Mouse (Mus musculus) ZHBTc4 (cell line): Measurements from ENCODE around the gene Dclk1.

Experiments used
- DNase-seq: peaks from one replicate; pipeline ENCODE4 v3.0.0-alpha.2; 2011; ENCODE audit warnings: low read depth, low spot score

Gene Dclk1

DNA sequence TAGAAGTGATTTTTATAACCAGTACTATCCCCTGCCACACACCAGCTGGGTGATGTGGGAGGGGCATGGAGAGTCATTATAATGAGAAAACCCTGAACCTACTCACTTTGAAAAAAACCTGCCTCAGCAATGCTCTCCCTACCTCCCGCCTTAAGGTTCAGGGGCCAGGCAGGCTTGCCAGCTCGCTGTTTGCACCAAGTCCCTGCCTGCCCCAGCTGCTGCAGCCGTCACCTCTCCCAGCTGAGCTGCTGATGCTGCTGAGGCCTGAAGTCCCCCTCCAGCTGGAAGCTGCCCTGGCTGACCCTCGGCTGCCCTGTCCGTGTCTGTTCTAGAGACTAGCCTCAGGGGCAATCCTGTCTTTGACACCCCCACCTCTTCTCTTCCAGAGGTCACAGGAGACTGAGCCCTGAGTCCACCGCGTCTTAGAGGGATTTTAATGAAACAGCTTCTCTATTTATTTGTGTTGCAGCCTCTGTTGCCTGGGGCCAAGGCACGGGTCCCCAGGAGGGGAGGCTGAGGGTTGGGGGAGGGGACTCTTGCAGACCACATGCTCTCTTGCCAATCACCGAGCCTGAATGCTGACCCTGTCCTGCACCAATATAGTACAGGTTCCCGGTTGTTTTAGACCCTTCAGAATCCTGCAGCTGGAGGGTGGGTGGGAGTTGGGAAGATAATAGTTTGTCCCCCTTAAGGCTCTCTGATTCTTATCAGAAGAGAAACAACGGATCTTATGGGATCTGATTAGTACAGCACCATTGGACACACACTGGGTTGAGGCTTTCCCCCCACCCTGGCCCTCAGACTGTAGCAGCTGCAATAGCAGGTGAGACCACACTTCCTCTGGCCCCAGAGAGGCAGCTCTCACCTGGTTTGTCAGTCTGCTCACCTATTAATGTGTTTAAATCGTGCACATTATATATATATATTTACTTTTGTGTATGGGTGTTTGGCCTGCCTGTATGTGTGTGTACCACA lies 346.1 kb downstream of the Dclk1 start:
- DNase-seq: peak; percentile 69
